Mouse (Mus musculus) layer of hippocampus, postnatal 25 days (tissue): ENCODE data around the gene Clip4. TPM values are rescaled to one million over a fixed set of nuclear protein-coding genes. Genes with fewer than 3 reads are reported as not detected.

Experiments used
- DNase-seq, 2 experiments: peaks; one replicate each; pipeline ENCODE4 v3.0.0; 2022; ENCODE audit warnings: mixed read lengths in 2 of 2, low spot score in 1 of 2; ENCODE audit errors: extremely low spot score in 1 of 2
- total RNA-seq, 2 experiments: library from RNA; stranded (reverse); gene quantifications; 2 replicates each; pipeline ENCODE4 v1.2.3; 2021

Gene Clip4
- total RNA-seq, 2 experiments from 2014 or later = 84.5 to 85.4 TPM

GRCm38 (mm10) chr17:71786456-71786855 lies 18.2 kb downstream of the Clip4 start:
- DNase-seq = no peak

GRCm38 (mm10) chr17:71791109-71791508 lies 22.8 kb downstream of the Clip4 start:
- DNase-seq = no peak

- DNase-seq = no peak
These were observed 23.3 kb downstream of the Clip4 start for GRCm38 (mm10) chr17:71791622-71792021.

GRCm38 (mm10) chr17:71795521-71796205 lies 27.4 kb downstream of the Clip4 start:
- no peak for DNase-seq

GRCm38 (mm10) chr17:71803456-71803855 lies 35.2 kb downstream of the Clip4 start:
- no peak for DNase-seq

GRCm38 (mm10) chr17:71803876-71804275 lies 35.6 kb downstream of the Clip4 start:
- DNase-seq = no peak

GRCm38 (mm10) chr17:71811070-71811469 lies 42.8 kb downstream of the Clip4 start:
- no peak for DNase-seq

GRCm38 (mm10) chr17:71816136-71816864 lies 48.0 kb downstream of the Clip4 start:
- no peak for DNase-seq

- DNase-seq = no peak
These were observed 55.5 kb downstream of the Clip4 start for GRCm38 (mm10) chr17:71823622-71824306.

- no peak for DNase-seq
These were observed 58.3 kb downstream of the Clip4 start for GRCm38 (mm10) chr17:71826603-71827002.

- no peak for DNase-seq
These were observed 59.4 kb downstream of the Clip4 start for GRCm38 (mm10) chr17:71827627-71828026.

- no peak for DNase-seq
These were observed 60.6 kb downstream of the Clip4 start for GRCm38 (mm10) chr17:71828647-71829414.

GRCm38 (mm10) chr17:71831960-71832359 lies 63.7 kb downstream of the Clip4 start:
- DNase-seq = no peak

GRCm38 (mm10) chr17:71862184-71862583 lies 93.9 kb downstream of the Clip4 start:
- DNase-seq = no peak

GRCm38 (mm10) chr17:71862895-71863294 lies 94.6 kb downstream of the Clip4 start:
- DNase-seq = no peak

- DNase-seq = no peak
These were observed 95.8 kb downstream of the Clip4 start for GRCm38 (mm10) chr17:71864039-71864438.

- DNase-seq = no peak
These were observed 97.2 kb downstream of the Clip4 start for GRCm38 (mm10) chr17:71865437-71865836.

- no peak for DNase-seq
These were observed 99.6 kb downstream of the Clip4 start for GRCm38 (mm10) chr17:71867892-71868291.

GRCm38 (mm10) chr17:71868828-71869227 lies 100.6 kb downstream of the Clip4 start:
- no peak for DNase-seq

GRCm38 (mm10) chr17:71869372-71870231 lies 101.3 kb downstream of the Clip4 start:
- DNase-seq = peak; percentile 27 to 44
